Mouse (Mus musculus) hindbrain, embryonic 16.5 days (tissue): Measurements from ENCODE around the gene Tenm4. TPM values are rescaled to one million over a fixed set of nuclear protein-coding genes. Genes with fewer than 3 reads are reported as not detected.

Experiments used
- ATAC-seq: fragments of 200-750 bp; cut with Nextera tagmentation; 2 replicates; pipeline ENCODE4 v1.8.0; 2017; ENCODE audit warnings: moderate TSS enrichment, moderate library complexity
- H3K27ac ChIP-seq: fragments of 300-500 bp; sonication (generic); 2 replicates; pipeline ENCODE4 v1.5.1; 2014; ENCODE audit warnings: low read depth, mild to moderate bottlenecking, control low read depth, low read length, moderate library complexity
- H3K27me3 ChIP-seq: fragments of 300-500 bp; sonication (generic); replicated peaks from 2 replicates; pipeline ENCODE4 v1.6.1; 2014; ENCODE audit warnings: low read length; ENCODE audit not compliant: control insufficient read depth, insufficient read depth
- H3K36me3 ChIP-seq: fragments of 300-500 bp; sonication (generic); 2 replicates; pipeline ENCODE4 v1.6.1; 2014; ENCODE audit warnings: mild to moderate bottlenecking, low read length, moderate library complexity, mixed read lengths; ENCODE audit not compliant: control insufficient read depth, insufficient read depth
- H3K4me1 ChIP-seq: fragments of 300-500 bp; sonication (generic); 2 replicates; pipeline ENCODE4 v1.6.1; 2014; ENCODE audit warnings: low read depth, low read length; ENCODE audit not compliant: control insufficient read depth, insufficient read depth
- H3K4me2 ChIP-seq: fragments of 300-500 bp; sonication (generic); 2 replicates; pipeline ENCODE4 v1.6.1; 2014; ENCODE audit warnings: mild to moderate bottlenecking, low read length, control low read depth, moderate library complexity
- H3K4me3 ChIP-seq: fragments of 300-500 bp; sonication (generic); 2 replicates; pipeline ENCODE4 v1.5.1; 2014; ENCODE audit warnings: mild to moderate bottlenecking, low read length, control low read depth, moderate library complexity
- H3K9ac ChIP-seq: fragments of 300-500 bp; sonication (generic); 2 replicates; pipeline ENCODE4 v1.6.1; 2014; ENCODE audit warnings: low read depth, mild to moderate bottlenecking, control low read depth, low read length, moderate library complexity
- H3K9me3 ChIP-seq: fragments of 300-500 bp; sonication (generic); 2 replicates; pipeline ENCODE4 v1.6.1; 2014; ENCODE audit warnings: mild to moderate bottlenecking, low read length, moderate library complexity; ENCODE audit not compliant: control insufficient read depth
- WGBS: fragments of 180-500 bp; shearing (Covaris S2); extraction: QIAGEN DNeasy Blood & Tissue Kit; methylation state at CpG from one replicate; pipeline ENCODE4 v1.1.7; 2014; 5-methylcytosine and 5-hydroxymethylcytosine counted together
- polyA plus RNA-seq: library from polyadenylated mRNA; unstranded; fragments of >200 nt; fragmentation: Nextera tagmentation; extraction: Ambion mirVana; gene quantifications from 2 replicates; pipeline ENCODE4 v1.2.1, GENCODE M21; 2015

Tenm4 gene
- polyA plus RNA-seq, 1 experiment from 2014 or later: 32.4 TPM

DNA sequence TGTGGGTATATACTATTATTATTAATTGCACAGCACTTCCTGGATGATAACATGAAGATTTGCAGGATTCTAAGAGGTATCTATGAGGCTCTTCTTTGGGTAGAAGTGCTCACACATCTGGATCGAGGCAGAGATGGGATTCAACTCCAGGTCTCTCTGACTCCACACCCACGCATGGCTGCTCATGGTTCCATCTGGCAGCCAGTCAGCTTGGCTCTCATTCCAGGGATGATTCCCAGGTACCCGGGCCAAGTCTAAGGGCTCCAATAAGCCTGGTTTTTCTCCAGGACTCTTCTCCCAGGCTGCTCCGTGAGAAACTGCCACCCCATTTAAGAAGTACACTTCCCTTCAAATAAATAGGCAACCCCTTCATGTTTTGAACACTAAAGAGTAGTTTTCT is 394.8 kb downstream of the Tenm4 start:
- Histone ChIP-seq H3K4me1 (no peaks in the 10 kb centered on the region), H3K4me2 (no peak overlapping the region), H3K27me3 (no peaks in the 10 kb centered on the region), H3K4me3 (no peak overlapping the region), H3K9ac (no peak overlapping the region), H3K36me3 (no peaks in the 10 kb centered on the region), H3K27ac (no peak overlapping the region), H3K9me3 (no peaks in the 10 kb centered on the region)
- 0 out of 2 replicates have a peak, but pooled peaks have one; percentile 22 for ATAC-seq
- 52% methylated on average over 4 of the region's 4 CpGs for WGBS

DNA sequence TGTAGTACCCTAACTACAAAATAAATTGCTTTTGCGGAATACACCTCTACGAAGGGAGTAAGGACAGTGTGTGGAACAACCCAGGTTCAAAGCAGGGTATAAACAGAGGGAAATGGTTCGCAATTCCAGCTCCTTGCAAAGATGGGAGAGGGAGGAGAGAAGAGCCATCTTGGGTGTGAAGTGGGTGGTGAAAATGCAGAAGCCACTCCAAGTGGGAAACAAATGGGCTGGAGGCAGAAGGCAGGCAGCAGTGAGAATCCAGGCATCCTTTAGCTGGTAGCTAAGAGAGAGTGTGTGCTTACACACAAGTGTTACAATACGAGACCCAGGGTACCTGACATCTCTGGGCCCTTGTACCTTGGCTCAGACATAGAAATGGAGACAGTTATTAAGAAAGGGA is 395.2 kb downstream of the Tenm4 start:
- Histone ChIP-seq H3K4me1 (no peaks in the 10 kb centered on the region), H3K9ac (no peak overlapping the region), H3K27ac (no peak overlapping the region), H3K27me3 (no peaks in the 10 kb centered on the region), H3K4me3 (no peak overlapping the region), H3K4me2 (no peak overlapping the region), H3K36me3 (no peaks in the 10 kb centered on the region), H3K9me3 (no peaks in the 10 kb centered on the region)
- 92% methylated on average over 4 of the region's 4 CpGs for WGBS
- no peak for ATAC-seq

DNA sequence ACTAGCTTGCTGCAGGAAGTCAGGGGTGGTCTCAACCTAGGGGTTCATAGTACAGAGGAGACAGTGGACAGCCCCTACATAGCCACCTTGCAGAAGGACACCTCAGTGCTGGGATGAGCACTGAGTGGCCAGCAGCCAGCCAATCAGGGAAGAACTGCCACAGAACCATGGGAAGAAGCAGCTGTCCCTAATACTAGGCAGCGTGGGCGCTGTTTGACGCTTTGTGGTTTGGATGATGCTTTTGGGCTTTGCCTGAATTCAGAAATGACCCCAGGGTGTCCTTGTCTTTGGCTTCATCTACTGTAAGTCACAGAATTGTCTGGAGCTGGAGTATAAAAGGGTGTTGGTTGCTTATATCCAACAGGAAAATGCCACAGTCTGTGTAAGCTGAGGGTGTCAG is 397.0 kb downstream of the Tenm4 start:
- no peaks in the 10 kb centered on the region for H3K4me1 ChIP-seq
- H3K27me3 ChIP-seq: no peaks in the 10 kb centered on the region
- no peak overlapping the region for H3K4me2 ChIP-seq
- no peak overlapping the region for H3K4me3 ChIP-seq
- WGBS: 73% methylated on average over 3 of the region's 3 CpGs
- H3K9ac ChIP-seq: no peak overlapping the region
- ATAC-seq: no peak
- H3K9me3 ChIP-seq: no peaks in the 10 kb centered on the region
- H3K27ac ChIP-seq: no peak overlapping the region
- H3K36me3 ChIP-seq: no peaks in the 10 kb centered on the region

DNA sequence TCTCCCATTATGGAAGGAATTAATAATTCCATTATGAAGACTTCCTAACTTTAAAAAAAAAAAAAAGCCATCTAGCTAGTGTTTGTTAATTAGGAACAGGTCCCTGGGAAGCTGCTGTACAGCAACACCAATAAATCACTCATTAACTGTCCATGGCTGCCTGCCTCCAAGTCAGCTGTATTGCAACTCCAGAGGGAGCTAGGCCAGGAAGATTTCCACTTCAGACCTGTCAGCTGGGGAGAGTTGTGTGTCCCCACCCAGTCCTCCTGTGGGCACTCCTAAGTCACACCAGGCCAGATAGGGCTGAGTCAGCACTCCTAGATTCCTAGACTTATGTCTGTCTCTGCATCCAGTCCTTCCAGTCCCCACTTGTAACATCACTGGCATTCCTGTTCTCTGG is 399.9 kb downstream of the Tenm4 start:
- no peaks in the 10 kb centered on the region for H3K9me3 ChIP-seq
- no peaks in the 10 kb centered on the region for H3K27me3 ChIP-seq
- no peak overlapping the region for H3K27ac ChIP-seq
- H3K9ac ChIP-seq: no peak overlapping the region
- H3K4me2 ChIP-seq: no peak overlapping the region
- H3K4me3 ChIP-seq: no peak overlapping the region
- no peaks in the 10 kb centered on the region for H3K36me3 ChIP-seq
- ATAC-seq: no peak
- peaks cover 12% of the 10 kb centered on the region for H3K4me1 ChIP-seq

DNA sequence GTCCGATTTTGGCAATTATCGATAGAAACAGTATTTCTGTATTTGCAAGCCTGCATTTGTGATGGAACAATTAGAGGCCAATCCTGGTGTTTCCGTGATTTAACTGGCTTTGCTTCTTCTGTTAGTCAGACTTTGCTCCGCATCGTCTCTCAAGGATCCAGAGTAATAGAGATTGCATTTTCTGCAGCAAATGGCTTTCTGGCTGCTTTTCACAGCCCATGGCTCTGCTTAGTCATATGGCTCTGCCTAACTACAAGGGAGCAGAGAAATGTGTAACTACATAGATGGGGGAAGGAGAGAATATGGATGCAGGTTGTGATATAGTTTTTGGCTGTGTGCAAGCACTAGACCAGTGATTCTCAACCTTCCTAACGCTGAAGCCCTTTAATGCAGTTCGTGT is 401.9 kb downstream of the Tenm4 start:
- no peaks in the 10 kb centered on the region for H3K9me3 ChIP-seq
- H3K27me3 ChIP-seq: no peaks in the 10 kb centered on the region; the same call in 1 of the 2 replicates
- no peak overlapping the region for H3K4me2 ChIP-seq
- no peak overlapping the region for H3K27ac ChIP-seq
- no peaks in the 10 kb centered on the region for H3K36me3 ChIP-seq
- no peak for ATAC-seq
- no peak overlapping the region for H3K9ac ChIP-seq
- H3K4me3 ChIP-seq: no peak overlapping the region
- 84% methylated on average over 7 of the region's 7 CpGs for WGBS
- H3K4me1 ChIP-seq: peaks cover 12% of the 10 kb centered on the region

DNA sequence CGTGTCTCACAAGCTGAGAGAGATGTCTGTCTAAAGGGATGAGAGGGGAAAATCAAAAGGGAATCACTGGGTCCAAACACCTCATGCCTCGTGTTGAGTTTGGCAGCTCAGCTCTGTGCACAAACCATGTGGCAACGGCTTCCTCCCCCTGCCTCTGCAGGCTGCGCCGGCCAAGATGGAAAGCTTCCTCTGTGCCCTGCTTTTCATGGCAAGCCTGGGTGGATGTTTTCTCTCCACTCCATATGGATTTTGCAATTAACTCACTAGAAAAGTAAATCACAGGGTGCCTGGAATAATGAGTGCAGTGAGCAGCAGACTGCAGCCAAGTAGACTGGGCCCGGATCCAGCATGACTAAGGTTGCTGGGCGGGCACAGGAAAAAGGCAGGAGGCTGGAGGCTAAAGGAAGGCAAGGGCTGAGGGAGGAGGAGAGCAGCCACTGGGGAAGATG is 404.2 kb downstream of the Tenm4 start:
- no peak overlapping the region for H3K4me3 ChIP-seq
- H3K27me3 ChIP-seq: no peaks in the 10 kb centered on the region; the same call in 1 of the 2 replicates
- no peaks in the 10 kb centered on the region for H3K36me3 ChIP-seq
- H3K9ac ChIP-seq: no peak overlapping the region
- 35% methylated on average over 7 of the region's 7 CpGs for WGBS
- no peak overlapping the region for H3K4me2 ChIP-seq
- peak; percentile 95 for ATAC-seq
- H3K9me3 ChIP-seq: no peaks in the 10 kb centered on the region
- H3K4me1 ChIP-seq: peaks cover 12% of the 10 kb centered on the region
- H3K27ac ChIP-seq: 0 out of 2 replicates have a peak overlapping the region, but pooled peaks have one; percentile 46

DNA sequence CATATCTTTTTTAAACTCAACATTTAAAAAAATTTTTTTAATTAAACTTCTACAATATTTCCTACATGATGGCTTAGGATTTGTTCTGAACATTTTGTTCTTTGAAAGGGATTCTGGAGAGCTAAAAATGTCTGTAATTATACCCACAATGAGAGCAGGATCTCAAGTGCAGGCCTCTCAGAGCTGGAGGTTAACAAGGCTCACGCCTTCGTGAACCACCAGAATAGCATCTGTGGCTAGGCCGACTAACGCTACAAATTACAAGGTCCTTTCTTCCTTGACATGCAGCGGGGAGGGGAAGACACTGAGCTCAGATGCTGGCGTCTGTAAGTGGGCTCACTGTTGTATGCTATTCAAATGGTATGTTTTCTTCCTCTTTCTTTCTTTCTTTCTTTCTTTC is 411.7 kb downstream of the Tenm4 start:
- H3K4me1 ChIP-seq: no peaks in the 10 kb centered on the region
- H3K27me3 ChIP-seq: no peaks in the 10 kb centered on the region
- no peaks in the 10 kb centered on the region for H3K36me3 ChIP-seq
- H3K4me2 ChIP-seq: no peak overlapping the region
- no peak overlapping the region for H3K27ac ChIP-seq
- no peak for ATAC-seq
- H3K4me3 ChIP-seq: no peak overlapping the region
- no peak overlapping the region for H3K9ac ChIP-seq
- no peaks in the 10 kb centered on the region for H3K9me3 ChIP-seq
- 55% methylated on average over 6 of the region's 6 CpGs for WGBS

DNA sequence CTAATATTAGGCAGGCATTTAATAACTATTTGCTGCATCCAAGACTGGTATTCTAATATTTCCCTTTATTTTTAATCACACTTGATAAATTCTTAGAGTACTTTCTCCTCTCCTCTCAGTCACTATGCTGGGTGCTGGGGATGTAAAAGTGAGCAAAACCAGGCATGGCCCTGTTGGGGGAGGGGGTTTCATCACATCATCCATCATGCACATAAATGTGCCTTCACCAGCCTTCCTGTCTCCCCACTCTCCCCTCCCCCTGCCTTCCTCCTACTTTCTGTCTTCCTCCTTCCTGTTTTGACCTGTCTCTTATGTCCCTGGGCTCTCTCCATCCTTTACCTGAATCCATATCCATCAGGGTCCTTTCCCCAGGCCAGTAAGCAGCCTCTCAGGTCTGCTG is 416.4 kb downstream of the Tenm4 start:
- no peaks in the 10 kb centered on the region for H3K4me1 ChIP-seq
- H3K4me2 ChIP-seq: no peak overlapping the region
- H3K27ac ChIP-seq: no peak overlapping the region
- H3K9me3 ChIP-seq: no peaks in the 10 kb centered on the region
- H3K36me3 ChIP-seq: no peaks in the 10 kb centered on the region
- H3K27me3 ChIP-seq: no peaks in the 10 kb centered on the region
- H3K4me3 ChIP-seq: no peak overlapping the region
- no peak overlapping the region for H3K9ac ChIP-seq
- ATAC-seq: no peak

DNA sequence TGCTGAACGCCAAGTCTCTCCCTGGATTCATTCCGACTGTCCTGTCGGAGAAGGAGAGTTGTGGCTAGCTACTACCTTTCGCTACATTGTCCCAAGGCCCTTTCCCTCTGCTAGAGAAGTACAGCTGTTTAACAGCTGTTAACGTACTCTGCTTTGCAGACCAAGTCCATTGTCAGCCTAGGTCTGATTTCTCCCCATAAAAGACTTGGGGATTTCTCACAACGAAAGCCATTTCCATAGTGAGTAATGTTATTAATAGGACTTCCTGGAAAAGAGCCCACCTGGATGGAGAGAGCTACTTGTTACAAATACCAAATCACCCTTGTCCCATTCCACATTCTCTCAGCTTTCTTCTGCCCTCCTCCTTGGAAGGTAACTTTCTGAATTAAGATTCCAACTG is 417.5 kb downstream of the Tenm4 start:
- no peak for ATAC-seq
- Histone ChIP-seq H3K4me3 (no peak overlapping the region), H3K27me3 (no peaks in the 10 kb centered on the region), H3K4me1 (no peaks in the 10 kb centered on the region), H3K9ac (no peak overlapping the region), H3K9me3 (no peaks in the 10 kb centered on the region), H3K4me2 (no peak overlapping the region), H3K27ac (no peak overlapping the region), H3K36me3 (no peaks in the 10 kb centered on the region)
- 84% methylated on average over 6 of the region's 6 CpGs for WGBS
